Mouse (Mus musculus) induced T-regulatory cell, adult 2 months (primary cell): ENCODE measurements at regions not wholly inside any gene's neighbourhood (a gene's known extent, or its start where the extent isn't known, plus 50 kb on each side); places are given as distances from the start of the nearest gene placed in this dataset.

Source experiments
- DNase-seq: peaks from one replicate; pipeline ENCODE4 v3.0.0-alpha.2; 2012; ENCODE audit warnings: low read depth

GRCm38 (mm10) chr14:80484256-80484655 is 500.4 kb downstream of the Olfm4 start:
- no peak for DNase-seq

- no peak for DNase-seq
Measured at GRCm38 (mm10) chr14:80485149-80485548, 501.3 kb downstream of the Olfm4 start.

- no peak for DNase-seq
Measured at GRCm38 (mm10) chr14:80486605-80487004, 502.7 kb downstream of the Olfm4 start.

GRCm38 (mm10) chr14:80492043-80492900 is 508.4 kb downstream of the Olfm4 start:
- no peak for DNase-seq

GRCm38 (mm10) chr14:80492901-80493279 is 509.0 kb downstream of the Olfm4 start:
- no peak for DNase-seq

- no peak for DNase-seq
Measured at GRCm38 (mm10) chr14:80504351-80504750, 520.5 kb downstream of the Olfm4 start.

- no peak for DNase-seq
Measured at GRCm38 (mm10) chr14:80516626-80517025, 532.7 kb downstream of the Olfm4 start.

GRCm38 (mm10) chr14:80521216-80521615 is 537.3 kb downstream of the Olfm4 start:
- DNase-seq: no peak

- no peak for DNase-seq
Measured at GRCm38 (mm10) chr14:80521631-80522030, 537.8 kb downstream of the Olfm4 start.

GRCm38 (mm10) chr14:80522536-80522935 is 538.7 kb downstream of the Olfm4 start:
- DNase-seq: no peak

- DNase-seq: no peak
Measured at GRCm38 (mm10) chr14:80528419-80529028, 544.6 kb downstream of the Olfm4 start.

GRCm38 (mm10) chr14:80536044-80536745 is 552.3 kb downstream of the Olfm4 start:
- no peak for DNase-seq

GRCm38 (mm10) chr14:80559950-80560349 is 576.1 kb downstream of the Olfm4 start:
- DNase-seq: no peak
